Mouse (Mus musculus): ENCODE data around the gene Magi2.

- TF ChIP-seq POLR2A (IDR thresholded peaks at IDR 0.05; ENCODE audit: control insufficient read depth, extremely low read depth, insufficient read depth, low read length, poor library complexity) (no peak), CTCF (IDR thresholded peaks at IDR 0.05; ENCODE audit: borderline replicate concordance, control insufficient read depth, extremely low read depth, insufficient read depth, low read length, poor library complexity) (no peak)
These were observed 1332.5 kb downstream of the Magi2 start for GRCm38 (mm10) chr5:20559378-20559777.

Data from thymus, adult 2 months (tissue).